Mouse (Mus musculus) CH12.LX (cell line): Measurements from ENCODE around the gene Fcgbp. TPM values are rescaled to one million over a fixed set of nuclear protein-coding genes. Genes with fewer than 3 reads are reported as not detected.
"Not testable (repeated sequence)": the region's sequence is repeated elsewhere in the genome, so short reads cannot be mapped to it uniquely, and the experiment has no call there.

Source experiments
- DNase-seq: peaks from one replicate; pipeline ENCODE4 v3.0.0-alpha.2; 2013; ENCODE audit errors: extremely low read depth
- H3K27ac ChIP-seq: 2 replicates; pipeline ENCODE4 v1.5.1; 2012; ENCODE audit warnings: low read depth, mild to moderate bottlenecking, control low read depth, moderate library complexity; ENCODE audit not compliant: insufficient read depth
- H3K27me3 ChIP-seq: replicated peaks from 2 replicates; pipeline ENCODE3; 2012; ENCODE audit warnings: inconsistent platforms
- H3K36me3 ChIP-seq, 2 experiments: replicated peaks in 1 of 2; 2 replicates each; pipeline versions ENCODE3 to v1.6.1; 2012; ENCODE audit warnings: inconsistent platforms in 1 of 2, low read length in 1 of 2, mild to moderate bottlenecking in 1 of 2, mixed read lengths in 1 of 2, moderate library complexity in 1 of 2; ENCODE audit not compliant: control insufficient read depth in 1 of 2, insufficient read depth in 1 of 2
- H3K4me1 ChIP-seq, 2 experiments: 2 replicates each; pipeline ENCODE4 v1.6.1; 2012; ENCODE audit warnings: inconsistent platforms in 1 of 2, moderate library complexity in 1 of 2; ENCODE audit not compliant: insufficient read depth in 2 of 2, control insufficient read depth in 1 of 2
- H3K4me2 ChIP-seq: 2 replicates; pipeline ENCODE4 v1.6.1; 2012; ENCODE audit warnings: low read depth, mild to moderate bottlenecking, control low read depth; ENCODE audit not compliant: poor library complexity, insufficient read depth, severe bottlenecking
- H3K4me3 ChIP-seq, 3 experiments: fragments of 150-350 bp in 1 of 3; sonication (generic) in 1 of 3; replicated peaks in 1 of 3; 2 replicates each; pipeline versions ENCODE3 to v1.5.1; 2011 to 2012; ENCODE audit warnings: low read depth in 2 of 3, low read length in 2 of 3, mild to moderate bottlenecking in 2 of 3, moderate library complexity in 2 of 3, control low read depth in 1 of 3, improper control_type of control experiment in 1 of 3, inconsistent platforms in 1 of 3, mixed read lengths in 1 of 3; ENCODE audit not compliant: poor library complexity in 1 of 3
- H3K79me2 ChIP-seq: replicated peaks from 2 replicates; pipeline ENCODE4 v1.6.1; 2012; ENCODE audit warnings: mild to moderate bottlenecking, moderate library complexity; ENCODE audit not compliant: control insufficient read depth, poor library complexity, insufficient read depth, severe bottlenecking; ENCODE audit errors: extremely low read depth
- H3K9ac ChIP-seq: 2 replicates; pipeline ENCODE4 v1.6.1; 2012; ENCODE audit warnings: low read depth, mild to moderate bottlenecking, control low read depth, moderate library complexity; ENCODE audit not compliant: insufficient read depth
- H3K9me3 ChIP-seq: replicated peaks from 2 replicates; pipeline ENCODE3; 2012; ENCODE audit warnings: low read length, inconsistent platforms, mixed read lengths
- JUND ChIP-seq: conservative IDR thresholded peaks from 2 replicates; pipeline ENCODE4 v1.6.1; 2011; ENCODE audit warnings: low read depth, low read length, improper control_type of control experiment
- MAFK ChIP-seq: IDR thresholded peaks from 2 replicates; pipeline ENCODE4 v1.6.1; 2011; ENCODE audit warnings: low read length, improper control_type of control experiment; ENCODE audit not compliant: insufficient replicate concordance
- MAZ ChIP-seq: IDR thresholded peaks from 2 replicates; pipeline ENCODE4 v1.6.1; 2012; ENCODE audit warnings: low read depth, mild to moderate bottlenecking, inconsistent platforms, low read length, improper control_type of control experiment, moderate library complexity
- MXI1 ChIP-seq: IDR thresholded peaks from 2 replicates; pipeline ENCODE4 v1.6.1; 2011; ENCODE audit warnings: mild to moderate bottlenecking, low read depth, low read length, improper control_type of control experiment
- POLR2A ChIP-seq: IDR thresholded peaks from 2 replicates; pipeline ENCODE4 v1.6.1; 2011; ENCODE audit warnings: low read depth, mild to moderate bottlenecking, improper control_type of control experiment, low read length
- POLR2AphosphoS2 ChIP-seq: IDR thresholded peaks from 2 replicates; pipeline ENCODE4 v1.6.1; 2011; ENCODE audit warnings: low read depth, low read length, improper control_type of control experiment
- RAD21 ChIP-seq: IDR thresholded peaks from 2 replicates; pipeline ENCODE4 v1.6.1; 2011; ENCODE audit warnings: low read depth, mild to moderate bottlenecking, low read length, improper control_type of control experiment, moderate library complexity
- RCOR1 ChIP-seq: conservative IDR thresholded peaks from 2 replicates; pipeline ENCODE4 v1.6.1; 2012; ENCODE audit warnings: low read depth, mild to moderate bottlenecking, inconsistent platforms, low read length, improper control_type of control experiment
- SMC3 ChIP-seq: IDR thresholded peaks from 2 replicates; pipeline ENCODE4 v1.6.1; 2011; ENCODE audit warnings: low read depth, low read length, improper control_type of control experiment
- TBP ChIP-seq: conservative IDR thresholded peaks from 2 replicates; pipeline ENCODE4 v1.6.1; 2011; ENCODE audit warnings: low read depth, low read length, improper control_type of control experiment
- TCF12 ChIP-seq: IDR thresholded peaks from 2 replicates; pipeline ENCODE4 v1.6.1; 2014; ENCODE audit warnings: low read depth, mild to moderate bottlenecking, inconsistent platforms, low read length, improper control_type of control experiment
- ZKSCAN1 ChIP-seq: IDR thresholded peaks from 2 replicates; pipeline ENCODE4 v1.6.1; 2012; ENCODE audit warnings: low read depth, inconsistent platforms, low read length, improper control_type of control experiment, borderline replicate concordance
- ZNF384 ChIP-seq: IDR thresholded peaks from 2 replicates; pipeline ENCODE4 v1.6.1; 2012; ENCODE audit warnings: low read depth, low read length, improper control_type of control experiment, inconsistent platforms
- dilution Hi-C: fragments of 300-500 bp; cut with MboI; formaldehyde crosslinking; loops from 2 replicates; pipeline ENCODE4 v1.14.3; 2020; ENCODE audit warnings: low sequenced_read_pairs; ENCODE audit not compliant: extremely low pct_unique_long_range_greater_than_20kb, extremely low pct_ligation_motif_present
- in situ Hi-C: fragments of 300-500 bp; cut with MboI; formaldehyde crosslinking; loops from 3 replicates; pipeline ENCODE4 v1.14.3; 2019; ENCODE audit warnings: low sequenced_read_pairs, low pct_ligation_motif_present, low pct_unique_long_range_greater_than_20kb, mixed read lengths
- polyA plus RNA-seq: library from polyadenylated mRNA; unstranded; fragments of >175 nt; gene quantifications from 2 replicates; pipeline ENCODE4 v1.2.1, GENCODE M21; 2012; ENCODE audit warnings: low read depth; ENCODE audit not compliant: insufficient read length
- total RNA-seq, 2 experiments: library from RNA; depleted of rRNA; stranded (reverse); fragments of 300-350 nt in 1 of 2; fragments of >200 nt in 1 of 2; gene quantifications; 2 replicates each; pipeline ENCODE4 v1.2.3; 2012 to 2014

Fcgbp gene
- total and polyA plus RNA-seq, 3 experiments, result not detected

DNA sequence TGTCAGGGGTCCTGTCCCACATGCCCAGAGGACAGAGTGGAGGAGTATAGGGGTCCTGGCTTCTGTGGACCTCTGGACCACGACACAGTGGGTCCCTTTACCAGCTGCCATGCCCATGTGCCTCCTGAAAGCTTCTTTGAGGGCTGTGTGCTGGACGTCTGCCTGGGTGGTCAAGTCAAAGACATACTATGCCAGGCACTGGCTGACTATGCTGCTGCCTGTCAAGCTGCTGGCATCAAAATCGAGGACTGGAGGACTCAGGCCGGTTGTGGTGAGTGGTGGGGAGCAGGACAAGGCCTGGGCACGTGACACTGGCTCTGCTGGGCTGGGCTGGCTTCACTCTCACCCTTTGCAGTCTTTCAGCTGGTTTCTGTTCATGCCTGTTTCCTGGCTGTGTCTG is 82.6 kb downstream of the Fcgbp start:
- H3K4me3 ChIP-seq, H3K27ac ChIP-seq, H3K36me3 ChIP-seq, H3K9me3 ChIP-seq, H3K9ac ChIP-seq, H3K4me1 ChIP-seq, H3K4me2 ChIP-seq, DNase-seq, H3K79me2 ChIP-seq, dilution Hi-C loops, in situ Hi-C loops: not testable (repeated sequence)
- H3K27me3 ChIP-seq, result peaks cover 68% of the 10 kb centered on the region

DNA sequence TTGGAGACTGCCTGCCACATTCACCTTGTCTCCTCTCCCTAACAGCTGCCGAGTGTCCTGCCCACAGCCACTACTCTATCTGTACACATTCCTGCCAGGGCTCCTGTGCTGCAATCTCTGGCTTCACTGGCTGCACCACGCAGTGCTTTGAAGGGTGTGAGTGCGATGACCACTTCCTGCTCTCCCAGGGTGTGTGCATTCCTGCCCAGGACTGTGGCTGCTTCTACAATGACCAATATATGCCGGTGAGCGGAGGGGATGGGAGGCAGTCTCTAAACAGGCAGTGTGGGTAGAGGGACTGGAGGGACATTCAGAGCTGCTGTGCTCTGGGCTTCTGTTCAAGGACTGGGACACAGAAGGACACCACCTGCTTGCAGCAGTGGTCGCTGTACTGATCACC is 88.3 kb downstream of the Fcgbp start:
- no peak overlapping the region for H3K4me2 ChIP-seq
- in situ Hi-C loops (no loop called here), dilution Hi-C loops (no loop called here)
- TF ChIP-seq ZKSCAN1, result no peak
- TF ChIP-seq RCOR1, result no peak
- TF ChIP-seq TBP, result no peak
- TF ChIP-seq SMC3, result no peak
- TF ChIP-seq MAZ, result no peak
- TF ChIP-seq ZNF384, result no peak
- TF ChIP-seq JUND, result no peak
- no peak for TF ChIP-seq RAD21
- TF ChIP-seq POLR2AphosphoS2, result no peak
- no peak for TF ChIP-seq POLR2A
- no peak for TF ChIP-seq MXI1
- TF ChIP-seq TCF12, result no peak
- no peak overlapping the region for H3K4me3 ChIP-seq
- H3K4me1 ChIP-seq, result peaks cover 0 to 5% of the 10 kb centered on the region in 2 experiments; a peak in 2 of 4 replicates
- no peaks in the 10 kb centered on the region for H3K9me3 ChIP-seq
- no peak for DNase-seq
- H3K27me3 ChIP-seq, result peaks cover 51% of the 10 kb centered on the region
- H3K79me2 ChIP-seq, result no peaks in the 10 kb centered on the region
- no peak overlapping the region for H3K27ac ChIP-seq
- H3K9ac ChIP-seq, result no peak overlapping the region
- H3K36me3 ChIP-seq, result no peaks in the 10 kb centered on the region

DNA sequence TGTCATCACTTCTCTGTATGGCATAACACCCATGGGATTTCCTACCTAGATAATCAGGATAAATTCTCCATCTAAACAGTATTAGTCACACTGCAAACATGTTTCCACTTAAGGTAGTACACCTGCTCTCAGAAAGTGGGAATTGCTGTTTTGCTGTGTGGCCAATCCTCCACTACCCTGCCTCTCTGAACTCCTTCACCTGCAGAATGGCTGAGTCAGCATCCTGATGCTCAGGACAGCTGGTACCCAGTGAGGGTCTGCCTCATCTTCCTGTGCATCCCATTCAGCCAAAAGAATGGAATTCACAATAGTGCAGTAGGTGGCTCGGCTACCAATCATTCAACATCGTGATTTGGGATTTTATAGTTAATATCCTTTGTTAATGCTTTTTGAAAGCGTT is 88.9 kb downstream of the Fcgbp start:
- H3K27ac ChIP-seq, result no peak overlapping the region
- in situ Hi-C loops (loop anchor here (10.0 kb wide), 1 partner anchor 105 kb away; the partner anchor contains the start of gene Psmc4), dilution Hi-C loops (no loop called here)
- no peak overlapping the region for H3K4me2 ChIP-seq
- no peak overlapping the region for H3K4me3 ChIP-seq
- H3K79me2 ChIP-seq, result no peaks in the 10 kb centered on the region
- no peaks in the 10 kb centered on the region for H3K36me3 ChIP-seq
- H3K9me3 ChIP-seq, result no peaks in the 10 kb centered on the region
- peaks cover 47% of the 10 kb centered on the region for H3K27me3 ChIP-seq
- peaks cover 0 to 5% of the 10 kb centered on the region in 2 experiments; a peak in 2 of 4 replicates for H3K4me1 ChIP-seq
- no peak overlapping the region for H3K9ac ChIP-seq
- no peak for TF ChIP-seq RCOR1
- peak; percentile 79; the same call in 1 of the 2 replicates for TF ChIP-seq MAFK
- DNase-seq, result no peak
